Mouse (Mus musculus) neural tube, embryonic 10.5 days (tissue): ENCODE data around the gene Kat6b.
A peak's percentile ranks its signal among the peaks of the same experiment; 100 is the strongest.
"Not testable (repeated sequence)": the region's sequence is repeated elsewhere in the genome, so short reads cannot be mapped to it uniquely, and the experiment has no call there.

Experiments
- DNase-seq: peaks from one replicate; pipeline ENCODE4 v3.0.0-alpha.2; 2017; ENCODE audit warnings: low spot score; ENCODE audit errors: extremely low spot score

Kat6b gene

GRCm38 (mm10) chr14:21653813-21654212, 172.6 kb downstream of the Kat6b start:
- DNase-seq, result no peak

- no peak for DNase-seq
Observed at GRCm38 (mm10) chr14:21659155-21659554, 177.9 kb downstream of the Kat6b start.

GRCm38 (mm10) chr14:21659652-21660051, 178.4 kb downstream of the Kat6b start:
- DNase-seq, result peak; percentile 56

GRCm38 (mm10) chr14:21662465-21663142, 181.4 kb downstream of the Kat6b start:
- no peak for DNase-seq

GRCm38 (mm10) chr14:21669218-21669617, 188.0 kb downstream of the Kat6b start:
- no peak for DNase-seq

GRCm38 (mm10) chr14:21669633-21670421, 188.6 kb downstream of the Kat6b start:
- DNase-seq, result no peak

- not testable (repeated sequence) for DNase-seq
Observed at GRCm38 (mm10) chr14:21670422-21671006, 189.3 kb downstream of the Kat6b start.

- DNase-seq, result no peak
Observed at GRCm38 (mm10) chr14:21673100-21673499, 191.9 kb downstream of the Kat6b start.

- DNase-seq, result no peak
Observed at GRCm38 (mm10) chr14:21674471-21674870, 193.2 kb downstream of the Kat6b start.

- no peak for DNase-seq
Observed at GRCm38 (mm10) chr14:21676223-21676622, 195.0 kb downstream of the Kat6b start.

- DNase-seq, result peak; percentile 51
Observed at GRCm38 (mm10) chr14:21678509-21679285, 197.5 kb downstream of the Kat6b start.

- peak; percentile 40 for DNase-seq
Observed at GRCm38 (mm10) chr14:21679631-21680201, 198.5 kb downstream of the Kat6b start.

GRCm38 (mm10) chr14:21682681-21683129, 201.5 kb downstream of the Kat6b start:
- peak; percentile 78 for DNase-seq

- no peak for DNase-seq
Observed at GRCm38 (mm10) chr14:21683834-21684233, 202.6 kb downstream of the Kat6b start.

GRCm38 (mm10) chr14:21685411-21686146, 204.3 kb downstream of the Kat6b start:
- no peak for DNase-seq

GRCm38 (mm10) chr14:21686376-21687279, 205.4 kb downstream of the Kat6b start:
- peak; percentile 70 for DNase-seq

- DNase-seq, result no peak
Observed at GRCm38 (mm10) chr14:21691070-21691469, 209.8 kb downstream of the Kat6b start.

GRCm38 (mm10) chr14:21695020-21695419, 213.8 kb downstream of the Kat6b start:
- no peak for DNase-seq

- DNase-seq, result no peak
Observed at GRCm38 (mm10) chr14:21696186-21696830, 215.1 kb downstream of the Kat6b start.
